17 mouse cellular contexts compared by ENCODE assay signal in genomic region chr1:39921996-39922395, GRCm38 (mm10). TPM values are rescaled to one million over a fixed set of nuclear protein-coding genes. Genes with fewer than 3 reads are reported as not detected.
DNase-seq lines count a peak whose midpoint lies in the region; ATAC-seq lines count a peak whose summit lies in the region.
"Had no signal": no experiment of that assay in that cellular context is flagged by ENCODE, and none has a peak within 500 bp of the region (broad histone marks: within the 10 kb centered on the region; RNA-seq: fewer than 3 reads in every experiment).

No protein-coding gene starts in this region.

- WGBS in heart, embryonic 13.5 days = 84% methylated on average over 3 of the region's 3 CpGs
- WGBS in heart, embryonic 10.5 days = 86% methylated on average over 3 of the region's 3 CpGs
- WGBS in kidney, embryonic 16.5 days = 82% methylated on average over 3 of the region's 3 CpGs
- WGBS in kidney, embryonic 14.5 days = 83% methylated on average over 3 of the region's 3 CpGs

- H3K4me1 ChIP-seq in heart, embryonic 13.5 days = peaks cover 91% of the 10 kb centered on the region
- peaks cover 83% of the 10 kb centered on the region for H3K4me1 ChIP-seq in heart, embryonic 10.5 days
- H3K4me1 ChIP-seq in kidney, embryonic 16.5 days (ENCODE audit: insufficient read depth, low read length) = peaks cover 60% of the 10 kb centered on the region
- H3K4me1 ChIP-seq in kidney, embryonic 14.5 days (ENCODE audit: control insufficient read depth, insufficient read depth, low read length) = peaks cover 36% of the 10 kb centered on the region
- H3K4me1 ChIP-seq in megakaryocyte, embryonic 14.5 days = peaks cover 87% of the 10 kb centered on the region

- H3K9me3 ChIP-seq in heart, embryonic 13.5 days = no peaks in the 10 kb centered on the region
- H3K9me3 ChIP-seq in heart, embryonic 10.5 days = no peaks in the 10 kb centered on the region
- no peaks in the 10 kb centered on the region for H3K9me3 ChIP-seq in kidney, embryonic 16.5 days (ENCODE audit: low read length)
- H3K9me3 ChIP-seq in kidney, embryonic 14.5 days (ENCODE audit: control insufficient read depth, low read length) = no peaks in the 10 kb centered on the region
- H3K9me3 ChIP-seq in megakaryocyte, embryonic 14.5 days = no peaks in the 10 kb centered on the region
- H3K9me3 ChIP-seq: embryonic facial prominence, embryonic 12.5 days; forebrain, embryonic 12.5 days; lung, embryonic 15.5 days; midbrain, embryonic 13.5 days had no signal

- no peak overlapping the region for H3K9ac ChIP-seq in heart, embryonic 13.5 days
- H3K9ac ChIP-seq in kidney, embryonic 16.5 days (replicated peaks; ENCODE audit: low read length) = no peak overlapping the region
- H3K9ac ChIP-seq in kidney, embryonic 14.5 days (ENCODE audit: low read depth, low read length) = no peak overlapping the region
- H3K9ac ChIP-seq: embryonic facial prominence, embryonic 12.5 days; forebrain, embryonic 12.5 days; liver, embryonic 14.5 days; lung, embryonic 15.5 days; midbrain, embryonic 13.5 days had no signal

- ATAC-seq in heart, embryonic 13.5 days (ENCODE audit: extremely low read depth, insufficient number of reproducible peaks, low FRiP score, low TSS enrichment) = no peak
- no peak for ATAC-seq in kidney, embryonic 16.5 days (ENCODE audit: low FRiP score, low TSS enrichment)
- ATAC-seq in kidney, embryonic 14.5 days (ENCODE audit: low FRiP score, low TSS enrichment) = no peak
- no peak for ATAC-seq in megakaryocyte, adult 5-6 weeks (ENCODE audit: poor library complexity, severe bottlenecking)
- ATAC-seq: hindbrain, postnatal 0 days; midbrain, embryonic 13.5 days had no signal

- no peak overlapping the region for H3K4me3 ChIP-seq in heart, embryonic 13.5 days
- H3K4me3 ChIP-seq in heart, embryonic 10.5 days = no peak overlapping the region
- H3K4me3 ChIP-seq in kidney, embryonic 16.5 days (ENCODE audit: low read length) = no peak overlapping the region
- H3K4me3 ChIP-seq in kidney, embryonic 14.5 days (ENCODE audit: low read length) = no peak overlapping the region
- H3K4me3 ChIP-seq in megakaryocyte, embryonic 14.5 days (replicated peaks) = peak overlapping the region; percentile 83
- H3K4me3 ChIP-seq: embryonic facial prominence, embryonic 12.5 days; forebrain, embryonic 12.5 days; lung, embryonic 15.5 days; midbrain, embryonic 13.5 days had no signal

- DNase-seq in heart, embryonic 10.5 days (ENCODE audit: low spot score) = no peak
- peak; percentile 42 for DNase-seq in naive thymus-derived CD4-positive, alpha-beta T cell, adult 2 months (ENCODE audit: low read depth)
- DNase-seq: adrenal gland, postnatal 10 days; cerebellum, adult 2 months; cerebellum, postnatal 25 days; gastrocnemius, postnatal 10 days had no signal

- peak overlapping the region; percentile 57; the same call in 1 of the 2 replicates for H3K4me2 ChIP-seq in heart, embryonic 13.5 days
- H3K4me2 ChIP-seq in kidney, embryonic 16.5 days (replicated peaks; ENCODE audit: low read depth, low read length) = no peak overlapping the region
- H3K4me2 ChIP-seq in kidney, embryonic 14.5 days (replicated peaks; ENCODE audit: low read depth, low read length) = no peak overlapping the region
- H3K4me2 ChIP-seq: embryonic facial prominence, embryonic 12.5 days; forebrain, embryonic 12.5 days; midbrain, embryonic 13.5 days had no signal

- peak overlapping the region; percentile 60; the same call in 1 of the 2 replicates for H3K27ac ChIP-seq in heart, embryonic 13.5 days (replicated peaks)
- H3K27ac ChIP-seq in heart, embryonic 10.5 days = no peak overlapping the region
- peak overlapping the region; percentile 29; the same call in 1 of the 2 replicates for H3K27ac ChIP-seq in kidney, embryonic 16.5 days (ENCODE audit: low read length)
- H3K27ac ChIP-seq in kidney, embryonic 14.5 days (ENCODE audit: low read depth, low read length) = no peak overlapping the region
- H3K27ac ChIP-seq: embryonic facial prominence, embryonic 12.5 days; forebrain, embryonic 12.5 days; liver, embryonic 14.5 days; midbrain, embryonic 13.5 days had no signal

- no peaks in the 10 kb centered on the region for H3K27me3 ChIP-seq in heart, embryonic 13.5 days (replicated peaks)
- no peaks in the 10 kb centered on the region for H3K27me3 ChIP-seq in heart, embryonic 10.5 days (ENCODE audit: insufficient read depth, poor library complexity, severe bottlenecking)
- no peaks in the 10 kb centered on the region for H3K27me3 ChIP-seq in kidney, embryonic 16.5 days (ENCODE audit: insufficient read depth, low read length)
- no peaks in the 10 kb centered on the region for H3K27me3 ChIP-seq in kidney, embryonic 14.5 days (ENCODE audit: control insufficient read depth, insufficient read depth, low read length)
- H3K27me3 ChIP-seq in megakaryocyte, embryonic 14.5 days (replicated peaks) = no peaks in the 10 kb centered on the region
- H3K27me3 ChIP-seq: embryonic facial prominence, embryonic 12.5 days; forebrain, embryonic 12.5 days; lung, embryonic 15.5 days; midbrain, embryonic 13.5 days had no signal

- H3K36me3 ChIP-seq in heart, embryonic 13.5 days = peaks cover 18% of the 10 kb centered on the region
- peaks cover 12% of the 10 kb centered on the region for H3K36me3 ChIP-seq in heart, embryonic 10.5 days
- H3K36me3 ChIP-seq in kidney, embryonic 16.5 days (ENCODE audit: insufficient read depth, low read length) = no peaks in the 10 kb centered on the region
- H3K36me3 ChIP-seq in kidney, embryonic 14.5 days (ENCODE audit: control insufficient read depth, insufficient read depth, low read length) = peaks cover 16% of the 10 kb centered on the region; the same call in 1 of the 2 replicates
- H3K36me3 ChIP-seq in megakaryocyte, embryonic 14.5 days (replicated peaks; ENCODE audit: low read length) = peaks cover 13% of the 10 kb centered on the region

RNA-seq across cellular contexts. Expression of gene Map4k4, which starts 21.3 kb away (rescaled TPM):
- 17.5 and 21.1 TPM in 2 replicates for polyA plus RNA-seq in heart, embryonic 13.5 days (2015; fragmentation: Nextera tagmentation; extraction: Ambion mirVana)
- 19.0 and 24.7 TPM in 2 replicates for polyA plus RNA-seq in heart, embryonic 10.5 days (2016; fragmentation: Nextera tagmentation; extraction: Ambion mirVana)
- 14.3 and 20.2 TPM in 2 replicates for polyA plus RNA-seq in kidney, embryonic 16.5 days (2015; fragmentation: Nextera tagmentation; extraction: Ambion mirVana)
- 40.1 and 48.2 TPM in 2 replicates for polyA plus RNA-seq in kidney, embryonic 14.5 days (2014; fragmentation: Nextera tagmentation; extraction: Ambion mirVana)
- 13.5 and 22.8 TPM in 2 replicates for polyA plus RNA-seq in megakaryocyte, embryonic 14.5 days (2012; ENCODE audit: insufficient read depth, low replicate concordance)
- 52.1 and 52.3 TPM in 2 replicates for total RNA-seq in megakaryocyte, adult 5-6 weeks (2015)
- 190 and 228 TPM in 2 replicates for total RNA-seq in megakaryocyte, adult 5-6 weeks (2017)

Comparison
In these comparisons a context has a peak if more than half of its experiments do, and no peak if none do; other contexts are left out.
1. H3K27ac ChIP-seq: peak in heart, embryonic 13.5 days (single experiment) and kidney, embryonic 16.5 days (single experiment); none in heart, embryonic 10.5 days (single experiment) and kidney, embryonic 14.5 days (single experiment).